Mouse (Mus musculus) MEL (cell line): ENCODE measurements at regions not wholly inside any gene's neighbourhood (a gene's known extent, or its start where the extent isn't known, plus 50 kb on each side); places are given as distances from the start of the nearest gene placed in this dataset.

Experiments
- DNase-seq: peaks from one replicate; pipeline ENCODE4 v3.0.0; 2011; ENCODE audit warnings: low read depth, low spot score
- H3K27ac ChIP-seq: 2 replicates; pipeline ENCODE4 v1.5.1; 2012; ENCODE audit warnings: low read depth, mild to moderate bottlenecking, control low read depth, low read length, moderate library complexity; ENCODE audit not compliant: control insufficient read depth
- H3K27me3 ChIP-seq, 2 experiments: fragments of 150-350 bp in 1 of 2; sonication (generic) in 1 of 2; 2 replicates each; pipeline ENCODE4 v1.6.1; 2012; ENCODE audit warnings: low read length in 2 of 2, mild to moderate bottlenecking in 2 of 2, improper control_type of control experiment in 1 of 2, moderate library complexity in 1 of 2; ENCODE audit not compliant: insufficient read depth in 2 of 2, control insufficient read depth in 1 of 2
- H3K36me3 ChIP-seq, 2 experiments: 2 replicates each; pipeline ENCODE4 v1.6.1; 2012 to 2014; ENCODE audit warnings: low read length in 2 of 2, improper control_type of control experiment in 1 of 2, inconsistent platforms in 1 of 2, mild to moderate bottlenecking in 1 of 2; ENCODE audit not compliant: insufficient read depth in 2 of 2, control insufficient read depth in 1 of 2
- H3K4me1 ChIP-seq, 2 experiments: fragments of 150-350 bp in 1 of 2; sonication (generic) in 1 of 2; 2 replicates each; pipeline ENCODE4 v1.6.1; 2012; ENCODE audit warnings: low read length in 2 of 2, improper control_type of control experiment in 1 of 2, mild to moderate bottlenecking in 1 of 2; ENCODE audit not compliant: insufficient read depth in 2 of 2, control insufficient read depth in 1 of 2
- H3K4me3 ChIP-seq, 2 experiments: fragments of 150-350 bp in 1 of 2; sonication (generic) in 1 of 2; 2 replicates each; pipeline ENCODE4 v1.5.1; 2012; ENCODE audit warnings: low read depth in 2 of 2, low read length in 2 of 2, mild to moderate bottlenecking in 2 of 2, moderate library complexity in 2 of 2, control low read depth in 1 of 2, improper control_type of control experiment in 1 of 2; ENCODE audit not compliant: control insufficient read depth in 1 of 2, insufficient read depth in 1 of 2
- H3K79me2 ChIP-seq: 2 replicates; pipeline ENCODE4 v1.6.1; 2012; ENCODE audit warnings: mild to moderate bottlenecking, low read length, moderate library complexity; ENCODE audit not compliant: control insufficient read depth, poor library complexity, insufficient read depth
- H3K9ac ChIP-seq: 2 replicates; pipeline ENCODE4 v1.6.1; 2012; ENCODE audit warnings: low read depth, mild to moderate bottlenecking, control low read depth, low read length, moderate library complexity; ENCODE audit not compliant: control insufficient read depth, poor library complexity, severe bottlenecking
- H3K9me3 ChIP-seq: fragments of 150-350 bp; sonication (generic); replicated peaks from 2 replicates; pipeline ENCODE4 v1.6.1; 2012; ENCODE audit warnings: mild to moderate bottlenecking, low read length, improper control_type of control experiment, moderate library complexity; ENCODE audit not compliant: insufficient read depth
- BHLHE40 ChIP-seq: IDR thresholded peaks from 2 replicates; pipeline ENCODE4 v1.6.1; 2012; ENCODE audit warnings: low read depth, mild to moderate bottlenecking, inconsistent platforms, low read length, improper control_type of control experiment, borderline replicate concordance
- ELF1 ChIP-seq: IDR thresholded peaks from 2 replicates; pipeline ENCODE4 v1.6.1; 2014; ENCODE audit warnings: low read depth, mild to moderate bottlenecking, inconsistent platforms, low read length, improper control_type of control experiment, moderate library complexity
- EP300 ChIP-seq, 2 experiments: IDR thresholded peaks; 2 replicates each; pipeline ENCODE4 v1.6.1; 2011; ENCODE audit warnings: improper control_type of control experiment in 2 of 2, low read length in 2 of 2, low read depth in 1 of 2, mild to moderate bottlenecking in 1 of 2
- ETS1 ChIP-seq: IDR thresholded peaks from 2 replicates; pipeline ENCODE4 v1.6.1; 2012; ENCODE audit warnings: low read depth, mild to moderate bottlenecking, inconsistent platforms, low read length, improper control_type of control experiment, moderate library complexity
- GABPA ChIP-seq: IDR thresholded peaks from 2 replicates; pipeline ENCODE4 v1.6.1; 2012; ENCODE audit warnings: low read depth, mild to moderate bottlenecking, inconsistent platforms, low read length, improper control_type of control experiment, moderate library complexity
- MAX ChIP-seq: IDR thresholded peaks from 2 replicates; pipeline ENCODE4 v1.6.1; 2011; ENCODE audit warnings: low read length, improper control_type of control experiment
- MXI1 ChIP-seq: IDR thresholded peaks from 2 replicates; pipeline ENCODE4 v1.6.1; 2011; ENCODE audit warnings: mild to moderate bottlenecking, low read depth, low read length, improper control_type of control experiment
- NELFE ChIP-seq: IDR thresholded peaks from 2 replicates; pipeline ENCODE4 v1.6.1; 2011; ENCODE audit warnings: low read depth, low read length, improper control_type of control experiment
- NRF1 ChIP-seq: IDR thresholded peaks from 2 replicates; pipeline ENCODE4 v1.6.1; 2014; ENCODE audit warnings: low read depth, mild to moderate bottlenecking, inconsistent platforms, low read length, improper control_type of control experiment, moderate library complexity; ENCODE audit not compliant: poor library complexity, insufficient read depth, severe bottlenecking
- POLR2A ChIP-seq, 2 experiments: IDR thresholded peaks; 2 replicates each; pipeline ENCODE4 v1.6.1; 2011 to 2012; ENCODE audit warnings: low read length in 2 of 2, mild to moderate bottlenecking in 2 of 2, control low read depth in 1 of 2, improper control_type of control experiment in 1 of 2, low read depth in 1 of 2, moderate library complexity in 1 of 2; ENCODE audit not compliant: control insufficient read depth in 1 of 2, insufficient read depth in 1 of 2, poor library complexity in 1 of 2
- POLR2AphosphoS2 ChIP-seq: IDR thresholded peaks from 2 replicates; pipeline ENCODE4 v1.6.1; 2011; ENCODE audit warnings: low read length, improper control_type of control experiment
- SIN3A ChIP-seq: IDR thresholded peaks from 2 replicates; pipeline ENCODE4 v1.6.1; 2012; ENCODE audit warnings: low read length, improper control_type of control experiment, inconsistent platforms
- SMC3 ChIP-seq: IDR thresholded peaks from 2 replicates; pipeline ENCODE4 v1.6.1; 2011; ENCODE audit warnings: low read depth, low read length, improper control_type of control experiment
- TAL1 ChIP-seq: IDR thresholded peaks from 2 replicates; pipeline ENCODE4 v1.6.1; 2012; ENCODE audit warnings: mild to moderate bottlenecking, inconsistent platforms, low read length, moderate library complexity, mixed read lengths
- TCF12 ChIP-seq: IDR thresholded peaks from 2 replicates; pipeline ENCODE4 v1.6.1; 2014; ENCODE audit warnings: low read depth, mild to moderate bottlenecking, inconsistent platforms, low read length, improper control_type of control experiment, moderate library complexity
- USF1 ChIP-seq: IDR thresholded peaks from 2 replicates; pipeline ENCODE4 v1.6.1; 2014; ENCODE audit warnings: low read depth, mild to moderate bottlenecking, inconsistent platforms, low read length, improper control_type of control experiment, moderate library complexity
- USF2 ChIP-seq, 2 experiments: IDR thresholded peaks; 2 replicates each; pipeline ENCODE4 v1.6.1; 2011 to 2012; ENCODE audit warnings: improper control_type of control experiment in 2 of 2, low read length in 2 of 2, borderline replicate concordance in 1 of 2, inconsistent platforms in 1 of 2, low read depth in 1 of 2, mild to moderate bottlenecking in 1 of 2; ENCODE audit not compliant: insufficient read depth in 1 of 2
- ZC3H11A ChIP-seq: IDR thresholded peaks from 2 replicates; pipeline ENCODE4 v1.6.1; 2012; ENCODE audit warnings: low read depth, mild to moderate bottlenecking, inconsistent platforms, low read length, improper control_type of control experiment
- ZKSCAN1 ChIP-seq: IDR thresholded peaks from 2 replicates; pipeline ENCODE4 v1.6.1; 2012; ENCODE audit warnings: low read depth, mild to moderate bottlenecking, inconsistent platforms, low read length, improper control_type of control experiment, moderate library complexity
- ZMIZ1 ChIP-seq: IDR thresholded peaks from 2 replicates; pipeline ENCODE4 v1.6.1; 2012; ENCODE audit warnings: low read depth, mild to moderate bottlenecking, inconsistent platforms, low read length, improper control_type of control experiment, moderate library complexity

- no peaks in the 10 kb centered on the region for H3K9me3 ChIP-seq
- no peaks in the 10 kb centered on the region for H3K79me2 ChIP-seq
- H3K4me3 ChIP-seq: no peak overlapping the region
- H3K27me3 ChIP-seq: no peaks in the 10 kb centered on the region
- H3K36me3 ChIP-seq: no peaks in the 10 kb centered on the region
- DNase-seq: no peak
- no peaks in the 10 kb centered on the region for H3K4me1 ChIP-seq
- H3K27ac ChIP-seq: no peak overlapping the region
- H3K9ac ChIP-seq: no peak overlapping the region
- TF ChIP-seq TAL1: no peak
- no peak for TF ChIP-seq USF2 (IDR thresholded peaks at IDR 0.05; ENCODE audit: borderline replicate concordance in 1 of 2, insufficient read depth in 1 of 2, low read depth in 1 of 2, low read length in 2 of 2)
- no peak for TF ChIP-seq SIN3A
- no peak for TF ChIP-seq POLR2A (IDR thresholded peaks at IDR 0.05; ENCODE audit: control insufficient read depth in 1 of 2, insufficient read depth in 1 of 2, low read depth in 1 of 2, low read length in 2 of 2, poor library complexity in 1 of 2)
- no peak for TF ChIP-seq ELF1
- no peak for TF ChIP-seq NELFE
- no peak for TF ChIP-seq GABPA
- no peak for TF ChIP-seq ZMIZ1
- TF ChIP-seq BHLHE40: no peak
- no peak for TF ChIP-seq NRF1
- TF ChIP-seq POLR2AphosphoS2: no peak
- no peak for TF ChIP-seq EP300 (IDR thresholded peaks at IDR 0.05; ENCODE audit: low read depth in 1 of 2, low read length in 2 of 2)
- TF ChIP-seq TCF12: no peak
- TF ChIP-seq MAX: no peak
- no peak for TF ChIP-seq ZC3H11A
- TF ChIP-seq, all 39 proteins: peak for 0
Measured at GRCm38 (mm10) chr2:81538111-81538510, 514.9 kb upstream of the Zfp804a start.

- no peaks in the 10 kb centered on the region for H3K4me1 ChIP-seq
- H3K4me3 ChIP-seq: no peak overlapping the region
- H3K9me3 ChIP-seq: no peaks in the 10 kb centered on the region
- no peak overlapping the region for H3K9ac ChIP-seq
- no peak for TF ChIP-seq ETS1
- no peak for TF ChIP-seq SMC3
- no peak for TF ChIP-seq POLR2A (IDR thresholded peaks at IDR 0.05; ENCODE audit: control insufficient read depth in 1 of 2, insufficient read depth in 1 of 2, low read depth in 1 of 2, low read length in 2 of 2, poor library complexity in 1 of 2)
- TF ChIP-seq TCF12: no peak
- TF ChIP-seq USF1: no peak
- no peak for TF ChIP-seq ZKSCAN1
- TF ChIP-seq NELFE: no peak
- no peak for TF ChIP-seq EP300 (IDR thresholded peaks at IDR 0.05; ENCODE audit: low read depth in 1 of 2, low read length in 2 of 2)
- no peak for TF ChIP-seq ZMIZ1
- no peak for TF ChIP-seq MXI1
- no peak for TF ChIP-seq ELF1
- H3K27me3 ChIP-seq: no peaks in the 10 kb centered on the region
- no peaks in the 10 kb centered on the region for H3K36me3 ChIP-seq
- no peak overlapping the region for H3K27ac ChIP-seq
- H3K79me2 ChIP-seq: no peaks in the 10 kb centered on the region
- no peak for DNase-seq
Measured at GRCm38 (mm10) chr2:81549158-81549557, 503.9 kb upstream of the Zfp804a start.
